Mouse (Mus musculus): ENCODE results near the gene Pld5. TPM values are rescaled to one million over a fixed set of nuclear protein-coding genes. Genes with fewer than 3 reads are reported as not detected.

The Pld5 gene
- not detected in 2 replicates for polyA plus RNA-seq (2012; ENCODE audit: insufficient read depth, insufficient read length, missing spikeins)

DNA sequence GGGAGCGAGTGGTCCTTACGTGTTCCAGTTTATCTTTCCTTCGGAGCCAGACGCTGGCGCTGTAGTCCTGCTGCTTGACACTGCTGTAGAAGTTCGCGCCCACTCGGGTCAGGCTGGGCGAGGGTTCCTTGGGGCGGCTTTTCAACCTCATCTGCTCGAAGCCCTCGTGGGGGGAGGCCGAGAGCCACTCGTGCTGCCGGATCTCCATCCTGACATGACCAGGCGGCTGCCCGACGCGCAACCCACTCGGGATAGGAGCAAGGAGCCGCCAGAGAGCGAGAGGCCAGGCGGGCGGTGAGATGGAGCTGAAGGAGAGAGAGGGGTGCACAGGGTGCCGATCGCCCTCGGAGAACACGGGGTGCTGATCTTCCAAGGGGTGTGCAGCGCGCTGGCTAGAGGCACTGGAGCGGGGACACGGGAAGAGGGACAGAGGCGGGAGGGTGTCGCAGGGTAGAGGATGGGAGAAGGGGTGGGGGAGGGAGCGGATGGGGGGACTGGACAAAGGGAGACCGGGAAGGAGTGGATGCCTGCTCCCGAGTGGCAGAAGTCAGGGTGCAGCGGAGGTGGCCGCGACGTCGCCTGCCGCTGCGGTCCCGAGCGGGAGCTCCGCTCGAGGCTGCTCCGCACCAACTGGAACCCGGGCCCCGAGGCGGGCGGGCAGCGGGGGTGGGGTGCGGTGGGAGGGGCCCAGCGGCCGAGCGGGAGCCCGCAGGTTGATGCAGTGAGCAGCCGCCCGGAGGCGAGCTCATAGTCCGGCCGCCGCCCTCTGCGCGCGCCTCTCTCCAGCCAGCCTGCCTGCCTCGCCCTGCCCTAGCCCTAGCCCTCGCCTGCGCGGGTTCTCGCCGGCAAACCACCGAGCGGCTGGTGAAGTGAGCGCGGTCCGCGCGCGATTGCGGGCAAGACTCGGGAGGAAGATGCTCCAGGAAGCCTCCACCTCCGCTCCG, at the start of gene Pld5:
Gene Pld5 (minus strand): TSS at position 646 of the 944 bp plus-strand sequence.
- Histone ChIP-seq H3K4me3 (ENCODE audit: insufficient read depth, low read depth, low read length) (no peak within 1 kb of the TSS), H3K4me1 (ENCODE audit: control insufficient read depth, insufficient read depth, insufficient read length, low read length) (no peaks in the 10 kb centered on the region), H3K27ac (replicated peaks; ENCODE audit: low read depth, low read length) (no peak within 1 kb of the TSS)

DNA sequence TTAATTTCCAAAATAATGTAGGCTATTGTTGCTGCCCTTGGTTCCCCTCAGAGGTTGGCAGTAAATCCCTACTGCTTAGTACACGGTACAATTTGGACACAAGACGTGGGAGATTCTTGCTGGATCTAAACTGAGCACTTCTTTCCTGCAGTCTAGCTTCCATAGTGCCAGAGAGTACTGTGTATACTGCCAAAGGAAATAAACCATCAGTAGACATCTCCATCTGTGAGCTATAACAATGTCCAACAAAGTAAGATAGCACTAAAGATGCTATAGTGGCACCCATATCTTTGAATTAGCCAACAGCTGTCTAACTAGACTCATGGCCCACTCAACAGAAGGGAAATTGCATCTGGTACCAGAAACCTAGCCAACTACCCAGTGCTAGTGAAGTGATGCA, 40.0 kb upstream of the Pld5 start:
- no peak overlapping the region for H3K27ac ChIP-seq (replicated peaks; ENCODE audit: low read depth, low read length)
- no peak overlapping the region for H3K4me3 ChIP-seq (ENCODE audit: insufficient read depth, low read depth, low read length)
- no peaks in the 10 kb centered on the region for H3K4me1 ChIP-seq (ENCODE audit: control insufficient read depth, insufficient read depth, insufficient read length, low read length)

DNA sequence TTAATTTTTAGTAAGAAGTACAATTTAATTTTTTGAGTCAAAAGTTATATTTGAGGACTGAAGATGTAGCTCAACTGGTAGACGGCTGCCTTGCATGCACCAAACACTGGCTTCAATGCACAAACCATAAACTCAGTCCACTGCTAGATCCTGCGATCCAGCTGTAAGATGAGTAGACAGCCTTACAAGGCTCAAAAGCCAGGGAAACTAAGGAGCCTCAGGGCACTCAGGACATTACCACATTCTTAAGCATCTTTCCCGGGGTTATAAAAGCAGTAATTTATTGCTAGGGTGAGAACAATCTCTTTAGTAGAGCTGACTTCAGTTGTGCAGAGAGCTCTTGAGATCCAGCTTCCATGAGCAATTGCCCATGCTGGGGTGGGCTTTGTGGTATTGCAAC, 35.1 kb upstream of the Pld5 start:
- no peak overlapping the region for H3K27ac ChIP-seq (replicated peaks; ENCODE audit: low read depth, low read length)
- H3K4me1 ChIP-seq (ENCODE audit: control insufficient read depth, insufficient read depth, insufficient read length, low read length), result no peaks in the 10 kb centered on the region
- H3K4me3 ChIP-seq (ENCODE audit: insufficient read depth, low read depth, low read length), result no peak overlapping the region

DNA sequence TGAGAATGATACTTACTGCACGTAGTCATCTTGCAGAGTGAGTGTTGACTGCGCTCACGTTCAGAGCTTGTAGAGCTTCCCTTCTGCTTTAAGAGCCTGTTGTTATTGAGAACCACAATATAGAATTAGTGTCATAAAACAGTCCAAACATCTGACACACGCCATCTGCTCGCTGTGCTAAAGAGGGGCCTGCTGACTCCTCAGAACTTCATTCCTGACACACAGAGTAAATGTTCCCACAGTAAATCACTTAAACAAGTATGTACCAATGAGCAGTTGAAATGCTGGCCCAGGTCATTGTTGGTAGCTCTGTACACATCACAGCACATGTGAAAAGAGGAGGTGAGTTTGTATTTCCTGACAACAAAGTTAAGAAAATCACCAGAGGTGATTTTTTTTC, 14.3 kb upstream of the Pld5 start:
- H3K27ac ChIP-seq (replicated peaks; ENCODE audit: low read depth, low read length), result no peak overlapping the region
- H3K4me3 ChIP-seq (ENCODE audit: insufficient read depth, low read depth, low read length), result no peak overlapping the region
- no peaks in the 10 kb centered on the region for H3K4me1 ChIP-seq (ENCODE audit: control insufficient read depth, insufficient read depth, insufficient read length, low read length)

GRCm38 (mm10) chr1:176275611-176275980, 484 bp upstream of the Pld5 start:
- no peaks in the 10 kb centered on the region for H3K4me1 ChIP-seq (ENCODE audit: control insufficient read depth, insufficient read depth, insufficient read length, low read length)
- no peak overlapping the region for H3K27ac ChIP-seq (replicated peaks; ENCODE audit: low read depth, low read length)
- no peak overlapping the region for H3K4me3 ChIP-seq (ENCODE audit: insufficient read depth, low read depth, low read length)

- Histone ChIP-seq H3K4me3 (ENCODE audit: insufficient read depth, low read depth, low read length) (no peak overlapping the region), H3K27ac (replicated peaks; ENCODE audit: low read depth, low read length) (no peak overlapping the region), H3K4me1 (ENCODE audit: control insufficient read depth, insufficient read depth, insufficient read length, low read length) (no peaks in the 10 kb centered on the region)
Measured at GRCm38 (mm10) chr1:176248717-176249030, 26.4 kb downstream of the Pld5 start.

DNA sequence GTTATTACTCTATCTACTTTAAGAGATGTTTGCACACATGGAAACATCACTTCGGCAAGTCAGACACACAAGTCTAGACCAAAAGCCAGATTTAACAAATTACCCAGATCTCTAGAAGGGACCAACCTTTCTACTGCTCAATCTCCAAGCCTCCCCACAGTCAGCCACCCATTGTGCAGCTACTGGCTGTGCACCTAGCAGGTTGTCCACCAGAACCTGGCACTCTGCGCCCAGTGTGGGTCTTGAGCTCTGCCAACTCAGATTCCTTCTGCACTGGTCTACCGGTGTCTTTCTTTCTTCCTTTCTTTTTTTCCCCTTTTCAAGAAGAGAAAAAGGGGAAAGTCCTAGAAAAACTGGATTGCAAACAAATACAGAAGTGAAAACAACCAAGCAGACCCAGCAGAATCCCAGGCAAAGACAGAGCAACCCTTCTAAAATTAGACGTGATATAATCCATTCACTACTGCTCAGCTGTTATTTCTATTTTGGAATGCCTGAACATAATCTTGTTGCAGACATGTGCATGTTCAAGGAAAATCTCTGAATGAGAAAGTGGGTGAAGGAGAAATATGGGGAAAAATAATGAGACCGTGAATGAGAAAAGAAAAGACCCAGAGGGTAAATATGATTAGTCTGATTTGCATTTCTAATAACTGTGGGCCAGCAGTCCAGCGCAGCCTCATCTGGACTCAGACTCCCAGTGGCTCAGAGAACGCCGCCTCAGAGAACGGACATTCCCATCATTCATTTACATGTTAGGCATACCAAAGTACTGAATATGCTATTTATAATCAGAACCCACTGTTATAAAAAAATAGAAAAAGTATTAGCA, 27.0 kb downstream of the Pld5 start:
- no peaks in the 10 kb centered on the region for H3K4me1 ChIP-seq (ENCODE audit: control insufficient read depth, insufficient read depth, insufficient read length, low read length)
- no peak overlapping the region for H3K4me3 ChIP-seq (ENCODE audit: insufficient read depth, low read depth, low read length)
- H3K27ac ChIP-seq (replicated peaks; ENCODE audit: low read depth, low read length), result no peak overlapping the region

DNA sequence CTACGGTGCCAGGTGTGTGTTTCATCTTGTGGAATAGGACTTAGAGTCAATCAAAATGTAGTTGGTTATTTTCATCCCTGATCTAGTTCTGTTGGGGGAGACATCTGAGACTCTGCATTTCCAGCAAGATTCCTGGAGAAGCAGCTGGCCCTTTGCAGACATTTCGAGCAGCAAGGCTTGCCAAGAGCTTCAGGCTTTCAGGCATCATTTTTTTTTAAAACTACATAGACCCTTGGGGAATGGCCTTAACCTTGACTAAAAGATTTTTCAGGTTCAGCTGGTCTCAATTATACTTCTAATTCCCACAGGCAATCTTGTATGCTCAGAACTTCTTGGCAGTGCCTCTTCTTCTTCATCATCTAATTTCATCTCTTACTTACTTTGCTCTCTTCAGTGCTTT, 35.9 kb downstream of the Pld5 start:
- no peak overlapping the region for H3K27ac ChIP-seq (replicated peaks; ENCODE audit: low read depth, low read length)
- no peaks in the 10 kb centered on the region for H3K4me1 ChIP-seq (ENCODE audit: control insufficient read depth, insufficient read depth, insufficient read length, low read length)
- H3K4me3 ChIP-seq (ENCODE audit: insufficient read depth, low read depth, low read length), result no peak overlapping the region

DNA sequence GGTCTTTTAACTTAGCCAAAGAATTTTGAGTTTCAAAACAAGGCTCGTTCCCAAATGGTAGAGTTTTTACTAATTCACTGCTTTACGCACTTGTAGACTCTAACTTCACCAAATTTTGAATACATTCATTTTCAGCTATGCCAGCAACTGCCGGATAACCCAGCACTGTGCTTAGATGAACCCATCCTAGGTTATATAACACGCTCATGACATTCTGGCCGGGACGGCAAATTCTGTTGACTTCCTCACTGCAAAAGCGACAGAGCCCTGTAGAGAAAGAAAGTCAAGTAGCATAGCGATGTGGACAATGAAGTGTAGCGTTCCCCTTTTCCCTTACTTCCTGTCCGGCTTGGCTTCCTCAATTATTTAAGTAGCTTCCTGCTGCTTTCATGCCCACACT, 51.3 kb downstream of the Pld5 start:
- Histone ChIP-seq H3K4me3 (ENCODE audit: insufficient read depth, low read depth, low read length) (no peak overlapping the region), H3K27ac (replicated peaks; ENCODE audit: low read depth, low read length) (no peak overlapping the region), H3K4me1 (ENCODE audit: control insufficient read depth, insufficient read depth, insufficient read length, low read length) (no peaks in the 10 kb centered on the region)

DNA sequence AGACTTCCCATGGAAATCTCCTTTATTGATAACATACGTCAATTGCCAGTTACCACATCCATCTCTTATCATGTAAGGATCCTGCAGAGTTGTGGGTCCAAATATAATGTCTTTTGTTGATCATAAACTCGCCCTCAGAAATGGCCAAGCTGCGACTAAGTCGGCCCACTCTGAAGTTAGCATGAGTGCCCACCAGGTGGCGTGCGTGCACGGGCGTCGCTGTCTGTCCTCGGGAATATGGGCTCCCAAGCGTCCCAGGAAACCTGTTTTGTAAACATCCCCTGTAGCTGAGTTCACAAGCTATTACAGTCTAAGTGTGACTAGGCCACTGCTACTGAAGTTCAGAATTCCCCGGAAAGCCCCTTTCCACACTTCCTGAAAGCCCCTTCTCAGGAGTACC, 51.9 kb downstream of the Pld5 start:
- no peaks in the 10 kb centered on the region for H3K4me1 ChIP-seq (ENCODE audit: control insufficient read depth, insufficient read depth, insufficient read length, low read length)
- H3K4me3 ChIP-seq (ENCODE audit: insufficient read depth, low read depth, low read length), result no peak overlapping the region
- H3K27ac ChIP-seq (replicated peaks; ENCODE audit: low read depth, low read length), result no peak overlapping the region

- no peak overlapping the region for H3K4me3 ChIP-seq (ENCODE audit: insufficient read depth, low read depth, low read length)
- H3K27ac ChIP-seq (replicated peaks; ENCODE audit: low read depth, low read length), result no peak overlapping the region
- H3K4me1 ChIP-seq (ENCODE audit: control insufficient read depth, insufficient read depth, insufficient read length, low read length), result no peaks in the 10 kb centered on the region; the same call in 1 of the 2 replicates
Measured at GRCm38 (mm10) chr1:176218217-176218616, 56.9 kb downstream of the Pld5 start.

GRCm38 (mm10) chr1:176213645-176214221, 61.4 kb downstream of the Pld5 start:
- H3K4me1 ChIP-seq (ENCODE audit: control insufficient read depth, insufficient read depth, insufficient read length, low read length), result no peaks in the 10 kb centered on the region; the same call in 1 of the 2 replicates
- H3K4me3 ChIP-seq (ENCODE audit: insufficient read depth, low read depth, low read length), result no peak overlapping the region
- no peak overlapping the region for H3K27ac ChIP-seq (replicated peaks; ENCODE audit: low read depth, low read length)

DNA sequence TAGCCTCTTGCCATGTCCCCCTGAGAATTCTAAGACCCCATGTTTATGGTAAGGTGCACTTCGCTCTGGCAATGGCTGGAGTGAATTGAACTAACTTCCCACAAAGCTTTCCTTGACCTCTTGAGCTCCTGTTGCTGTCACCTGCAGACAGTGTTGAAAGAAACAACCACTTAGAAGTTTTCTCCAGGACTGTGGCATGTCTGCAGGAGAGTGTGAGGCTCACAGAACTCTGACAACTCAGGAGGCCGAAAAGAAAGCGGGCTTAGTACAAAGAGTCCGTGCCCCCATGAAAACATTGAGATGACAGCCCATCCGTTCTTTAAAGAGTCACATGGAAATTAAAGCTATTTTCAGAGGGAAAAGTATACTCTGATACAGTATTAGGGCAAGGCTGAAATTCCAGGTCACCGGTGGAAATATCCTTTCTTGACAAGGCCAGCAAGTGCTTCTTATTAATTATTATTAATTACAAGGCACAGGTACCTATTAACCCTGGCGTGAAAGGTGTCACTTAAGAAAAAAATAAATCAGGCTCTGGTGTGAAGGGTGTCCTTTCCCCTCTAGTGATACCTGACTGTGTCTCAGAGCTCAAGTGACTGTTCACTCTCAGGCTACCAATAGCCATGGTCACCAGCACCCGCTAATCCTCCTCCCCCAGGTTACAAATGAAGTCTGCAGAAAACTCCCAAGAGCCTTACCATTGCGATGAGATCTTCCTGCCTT, 62.0 kb downstream of the Pld5 start:
- Histone ChIP-seq H3K4me3 (ENCODE audit: insufficient read depth, low read depth, low read length) (no peak overlapping the region), H3K4me1 (ENCODE audit: control insufficient read depth, insufficient read depth, insufficient read length, low read length) (no peaks in the 10 kb centered on the region; the same call in 1 of the 2 replicates), H3K27ac (replicated peaks; ENCODE audit: low read depth, low read length) (no peak overlapping the region)

- Histone ChIP-seq H3K27ac (replicated peaks; ENCODE audit: low read depth, low read length) (no peak overlapping the region), H3K4me3 (ENCODE audit: insufficient read depth, low read depth, low read length) (no peak overlapping the region), H3K4me1 (ENCODE audit: control insufficient read depth, insufficient read depth, insufficient read length, low read length) (no peaks in the 10 kb centered on the region; the same call in 1 of the 2 replicates)
Measured at GRCm38 (mm10) chr1:176210803-176211202, 64.3 kb downstream of the Pld5 start.

- Histone ChIP-seq H3K4me1 (ENCODE audit: control insufficient read depth, insufficient read depth, insufficient read length, low read length) (no peaks in the 10 kb centered on the region), H3K4me3 (ENCODE audit: insufficient read depth, low read depth, low read length) (no peak overlapping the region), H3K27ac (replicated peaks; ENCODE audit: low read depth, low read length) (no peak overlapping the region)
Measured at GRCm38 (mm10) chr1:176208014-176208413, 67.1 kb downstream of the Pld5 start.
